Comparison of ENCODE assay signal across 10 mouse cellular contexts in genomic region chr4:131996985-131997384, GRCm38 (mm10).
DNase-seq lines count a peak whose midpoint lies in the region; ATAC-seq and TF ChIP-seq lines count a peak whose summit lies in the region.
"Had no signal": no experiment of that assay in that cellular context is flagged by ENCODE, and none has a peak within 500 bp of the region (broad histone marks: within the 10 kb centered on the region; RNA-seq: fewer than 3 reads in every experiment).

No protein-coding gene starts in this region.

- no peak for DNase-seq in heart, postnatal 36 days
- DNase-seq in liver, postnatal 0 days, result no peak
- no peak for DNase-seq in liver
- DNase-seq in ES-CJ7 (ENCODE audit: low read depth, low spot score), result peak; percentile 18
- DNase-seq in ZHBTc4 (ENCODE audit: low read depth, low spot score), result peak; percentile 38
- DNase-seq: kidney, postnatal 25 days; midbrain, embryonic 14.5 days had no signal

- intact Hi-C loops in heart, postnatal 36 days (cut with DNase I), result no loop called here

- peaks cover 21% of the 10 kb centered on the region for H3K36me3 ChIP-seq in heart, embryonic 12.5 days
- H3K36me3 ChIP-seq in liver, postnatal 0 days (replicated peaks; ENCODE audit: insufficient read depth, low read length), result peaks cover 68% of the 10 kb centered on the region
- peaks cover 14% of the 10 kb centered on the region for H3K36me3 ChIP-seq in forebrain, embryonic 15.5 days

- TF ChIP-seq EP300 in liver, postnatal 0 days (IDR thresholded peaks at IDR 0.05; ENCODE audit: low read depth), result no peak

- no peak overlapping the region for H3K9ac ChIP-seq in heart, embryonic 12.5 days
- H3K9ac ChIP-seq in liver, postnatal 0 days (replicated peaks), result no peak overlapping the region
- no peak overlapping the region for H3K9ac ChIP-seq in forebrain, embryonic 15.5 days (replicated peaks)
- H3K9ac ChIP-seq: limb, embryonic 12.5 days had no signal

- no peaks in the 10 kb centered on the region for H3K27me3 ChIP-seq in heart, embryonic 12.5 days (replicated peaks)
- H3K27me3 ChIP-seq in liver, postnatal 0 days (ENCODE audit: insufficient read depth, low read length), result no peaks in the 10 kb centered on the region
- H3K27me3 ChIP-seq in forebrain, embryonic 15.5 days, result no peaks in the 10 kb centered on the region
- H3K27me3 ChIP-seq: limb, embryonic 12.5 days had no signal

- WGBS in heart, embryonic 12.5 days, result 51% methylated on average over 5 of the region's 5 CpGs
- WGBS in liver, postnatal 0 days (ENCODE audit: insufficient replicate concordance), result 74% methylated on average over 5 of the region's 5 CpGs
- 37% methylated on average over 5 of the region's 5 CpGs for WGBS in forebrain, embryonic 15.5 days

- ATAC-seq in heart, embryonic 12.5 days (ENCODE audit: insufficient number of reproducible peaks, low FRiP score), result no peak
- no peak for ATAC-seq in liver, postnatal 0 days
- no peak for ATAC-seq in forebrain, embryonic 15.5 days (replicated peaks)

- H3K4me2 ChIP-seq in heart, embryonic 12.5 days, result 0 out of 2 replicates have a peak overlapping the region, but pooled peaks have one; percentile 1
- H3K4me2 ChIP-seq in liver, postnatal 0 days (ENCODE audit: low read depth, low read length), result no peak overlapping the region
- no peak overlapping the region for H3K4me2 ChIP-seq in forebrain, embryonic 15.5 days (replicated peaks)
- H3K4me2 ChIP-seq: limb, embryonic 12.5 days had no signal

- H3K9me3 ChIP-seq in heart, embryonic 12.5 days (replicated peaks), result no peaks in the 10 kb centered on the region
- H3K9me3 ChIP-seq in liver, postnatal 0 days (ENCODE audit: low read length), result no peaks in the 10 kb centered on the region
- H3K9me3 ChIP-seq in forebrain, embryonic 15.5 days, result no peaks in the 10 kb centered on the region
- H3K9me3 ChIP-seq: limb, embryonic 12.5 days had no signal

- H3K27ac ChIP-seq in heart, embryonic 12.5 days (ENCODE audit: poor library complexity, severe bottlenecking), result peak overlapping the region; percentile 7; the same call in 1 of the 2 replicates
- H3K27ac ChIP-seq in liver, postnatal 0 days (ENCODE audit: low read depth), result no peak overlapping the region
- no peak overlapping the region for H3K27ac ChIP-seq in forebrain, embryonic 15.5 days (replicated peaks)
- H3K27ac ChIP-seq: limb, embryonic 12.5 days had no signal

- peaks cover 5% of the 10 kb centered on the region for H3K4me1 ChIP-seq in heart, embryonic 12.5 days (replicated peaks)
- H3K4me1 ChIP-seq in liver, postnatal 0 days (ENCODE audit: insufficient read depth), result no peaks in the 10 kb centered on the region
- no peaks in the 10 kb centered on the region for H3K4me1 ChIP-seq in forebrain, embryonic 15.5 days
- H3K4me1 ChIP-seq: limb, embryonic 12.5 days had no signal

- peak; percentile 53 for TF ChIP-seq CTCF in liver, postnatal 0 days (IDR thresholded peaks at IDR 0.05; ENCODE audit: low read depth)

- no peak overlapping the region for H3K4me3 ChIP-seq in heart, embryonic 12.5 days
- no peak overlapping the region for H3K4me3 ChIP-seq in liver, postnatal 0 days (ENCODE audit: low read depth, low read length)
- no peak overlapping the region for H3K4me3 ChIP-seq in forebrain, embryonic 15.5 days
- H3K4me3 ChIP-seq: limb, embryonic 12.5 days had no signal

Comparison
In these comparisons a context has a peak if more than half of its experiments do, and no peak if none do; other contexts are left out.
1. DNase-seq: peak in ES-CJ7 (single experiment) and ZHBTc4 (single experiment); none in heart, postnatal 36 days (0 of 2), liver, postnatal 0 days (single experiment) and liver (single experiment).